Mouse (Mus musculus) kidney, postnatal 25 days (tissue): ENCODE results near the gene Edc4.
A peak's percentile ranks its signal among the peaks of the same experiment; 100 is the strongest.
"Not testable (repeated sequence)": the region's sequence is repeated elsewhere in the genome, so short reads cannot be mapped to it uniquely, and the experiment has no call there.

Experiments
- DNase-seq, 2 experiments: peaks; one replicate each; pipeline ENCODE4 v3.0.0; 2021; ENCODE audit warnings: mixed read lengths in 2 of 2

Edc4 gene

GRCm38 (mm10) chr8:105880754-105881520, at the start of gene Edc4:
Gene Edc4, plus strand, starts transcription at chr8:105880881.
- peak; percentile 85 to 89 for DNase-seq

- DNase-seq, result not testable (repeated sequence)
Observed at GRCm38 (mm10) chr8:105833740-105834139, 46.9 kb upstream of the Edc4 start.

- peak; percentile 82 to 84 for DNase-seq
Observed at GRCm38 (mm10) chr8:105835318-105835717, 45.4 kb upstream of the Edc4 start.

GRCm38 (mm10) chr8:105836991-105837390, 43.7 kb upstream of the Edc4 start:
- no peak for DNase-seq

GRCm38 (mm10) chr8:105839209-105839608, 41.5 kb upstream of the Edc4 start:
- DNase-seq, result no peak

- no peak for DNase-seq
Observed at GRCm38 (mm10) chr8:105846678-105847077, 34.0 kb upstream of the Edc4 start.

GRCm38 (mm10) chr8:105850014-105850413, 30.7 kb upstream of the Edc4 start:
- no peak for DNase-seq

- no peak for DNase-seq
Observed at GRCm38 (mm10) chr8:105850611-105851010, 30.1 kb upstream of the Edc4 start.

- peak; percentile 93 to 94 for DNase-seq
Observed at GRCm38 (mm10) chr8:105851651-105852143, 29.0 kb upstream of the Edc4 start.

GRCm38 (mm10) chr8:105852146-105852729, 28.4 kb upstream of the Edc4 start:
- no peak for DNase-seq

GRCm38 (mm10) chr8:105853178-105853577, 27.5 kb upstream of the Edc4 start, which contains the start of gene Cenpt:
Gene Cenpt, minus strand, starts transcription at chr8:105853278.
- DNase-seq, result no peak

- DNase-seq, result no peak
Observed at GRCm38 (mm10) chr8:105854303-105854702, 26.4 kb upstream of the Edc4 start.

GRCm38 (mm10) chr8:105854715-105855216, 25.9 kb upstream of the Edc4 start, which contains the start of gene Thap11:
Gene Thap11, plus strand, starts transcription at chr8:105855132.
- peak; percentile 94 to 95 for DNase-seq

GRCm38 (mm10) chr8:105855248-105856167, 25.2 kb upstream of the Edc4 start:
- peak; percentile 50 to 71 for DNase-seq

GRCm38 (mm10) chr8:105856168-105856835, 24.4 kb upstream of the Edc4 start:
- DNase-seq, result no peak

- DNase-seq, result no peak
Observed at GRCm38 (mm10) chr8:105858495-105858894, 22.2 kb upstream of the Edc4 start.

- DNase-seq, result no peak
Observed at GRCm38 (mm10) chr8:105859314-105859713, 21.4 kb upstream of the Edc4 start.

- DNase-seq, result peak; percentile 95 to 99
Observed at GRCm38 (mm10) chr8:105860143-105860981, 20.3 kb upstream of the Edc4 start, which contains the start of gene Nutf2. Gene Nutf2, plus strand, starts transcription at chr8:105860580.

- DNase-seq, result peak in 1 of 2 experiments; percentile 20
Observed at GRCm38 (mm10) chr8:105861951-105862350, 18.7 kb upstream of the Edc4 start.

- DNase-seq, result no peak
Observed at GRCm38 (mm10) chr8:105866364-105867029, 14.2 kb upstream of the Edc4 start.
